Mouse (Mus musculus) liver, embryonic 15.5 days (tissue): ENCODE measurements around the gene Kif21b. TPM values are rescaled to one million over a fixed set of nuclear protein-coding genes. Genes with fewer than 3 reads are reported as not detected.

Experiments
- ATAC-seq: fragments of 200-750 bp; cut with Nextera tagmentation; 2 replicates; pipeline ENCODE4 v1.8.0; 2017; ENCODE audit warnings: moderate number of reproducible peaks, mild to moderate bottlenecking, moderate library complexity; ENCODE audit not compliant: insufficient read depth
- H3K27ac ChIP-seq: fragments of 300-500 bp; sonication (generic); replicated peaks from 2 replicates; pipeline ENCODE4 v1.5.1; 2015; ENCODE audit warnings: mild to moderate bottlenecking, inconsistent platforms
- H3K27me3 ChIP-seq: fragments of 300-500 bp; sonication (generic); 2 replicates; pipeline ENCODE4 v1.6.1; 2015; ENCODE audit warnings: mild to moderate bottlenecking, inconsistent platforms
- H3K36me3 ChIP-seq: fragments of 300-500 bp; sonication (generic); replicated peaks from 2 replicates; pipeline ENCODE4 v1.6.1; 2015; ENCODE audit warnings: moderate library complexity, mild to moderate bottlenecking, inconsistent platforms
- H3K4me1 ChIP-seq: fragments of 300-500 bp; sonication (generic); replicated peaks from 2 replicates; pipeline ENCODE4 v1.6.1; 2015; ENCODE audit warnings: inconsistent platforms
- H3K4me2 ChIP-seq: fragments of 300-500 bp; sonication (generic); 2 replicates; pipeline ENCODE4 v1.6.1; 2015; ENCODE audit warnings: moderate library complexity, mild to moderate bottlenecking, inconsistent platforms
- H3K4me3 ChIP-seq: fragments of 300-500 bp; sonication (generic); replicated peaks from 2 replicates; pipeline ENCODE4 v1.5.1; 2015; ENCODE audit warnings: mild to moderate bottlenecking, inconsistent platforms
- H3K9ac ChIP-seq: fragments of 300-500 bp; sonication (generic); 2 replicates; pipeline ENCODE4 v1.6.1; 2015; ENCODE audit warnings: moderate library complexity, mild to moderate bottlenecking, inconsistent platforms
- H3K9me3 ChIP-seq: fragments of 300-500 bp; sonication (generic); replicated peaks from 2 replicates; pipeline ENCODE4 v1.6.1; 2016; ENCODE audit warnings: inconsistent platforms
- WGBS: fragments of 180-500 bp; shearing (Covaris S2); methylation state at CpG from one replicate; pipeline ENCODE4 v1.1.7; 2015; ENCODE audit warnings: mixed read lengths; ENCODE audit not compliant: insufficient replicate concordance; 5-methylcytosine and 5-hydroxymethylcytosine counted together
- polyA plus RNA-seq: library from polyadenylated mRNA; unstranded; fragments of >200 nt; fragmentation: Nextera tagmentation; extraction: Ambion mirVana; gene quantifications from 2 replicates; pipeline ENCODE4 v1.2.1, GENCODE M21; 2015

Kif21b gene
- polyA plus RNA-seq, 1 experiment from 2014 or later, result 1.1 TPM

GRCm38 (mm10) chr1:136128944-136129589 is 2.1 kb upstream of the Kif21b start:
- H3K36me3 ChIP-seq, result no peaks in the 10 kb centered on the region
- H3K9ac ChIP-seq, result no peak overlapping the region
- no peak overlapping the region for H3K4me3 ChIP-seq
- H3K27ac ChIP-seq, result no peak overlapping the region
- peaks cover 29% of the 10 kb centered on the region for H3K27me3 ChIP-seq
- H3K9me3 ChIP-seq, result no peaks in the 10 kb centered on the region
- WGBS, result 44% methylated on average over 4 of the region's 4 CpGs
- H3K4me2 ChIP-seq, result no peak overlapping the region
- no peak for ATAC-seq
- H3K4me1 ChIP-seq, result peaks cover 66% of the 10 kb centered on the region

DNA sequence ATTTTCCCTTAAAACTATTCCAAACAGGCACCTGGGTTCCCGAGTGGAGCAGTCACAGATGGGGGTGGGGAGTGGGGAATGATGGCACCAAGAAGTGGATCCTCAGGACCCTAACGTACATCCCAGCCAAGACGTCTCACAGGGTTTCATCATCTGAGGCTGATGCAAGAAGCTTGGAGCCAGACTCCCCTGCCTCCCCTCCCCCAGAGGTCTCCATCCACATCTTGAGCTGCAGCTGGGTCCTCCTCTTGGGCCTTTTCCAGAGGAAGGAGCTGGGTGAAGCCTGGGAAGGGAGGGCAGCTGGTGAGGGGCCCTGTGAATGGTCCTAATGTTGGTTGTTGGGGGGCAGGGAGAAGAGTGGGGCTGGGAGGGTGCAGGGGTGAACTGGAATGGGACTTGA is 1.1 kb upstream of the Kif21b start:
- H3K36me3 ChIP-seq, result no peaks in the 10 kb centered on the region
- H3K4me3 ChIP-seq, result no peak overlapping the region
- ATAC-seq, result no peak
- H3K27me3 ChIP-seq, result peaks cover 29% of the 10 kb centered on the region
- no peak overlapping the region for H3K9ac ChIP-seq
- H3K9me3 ChIP-seq, result no peaks in the 10 kb centered on the region
- WGBS, result 67% methylated on average over 3 of the region's 3 CpGs
- H3K4me1 ChIP-seq, result peaks cover 76% of the 10 kb centered on the region
- H3K4me2 ChIP-seq, result peak overlapping the region; percentile 99
- no peak overlapping the region for H3K27ac ChIP-seq

- 1% methylated on average over 43 of the region's 43 CpGs for WGBS
- Histone ChIP-seq H3K4me2 (peak overlapping the region; percentile 99), H3K4me3 (peak overlapping the region; percentile 69), H3K27ac (peak overlapping the region; percentile 55; the same call in 1 of the 2 replicates), H3K9me3 (no peaks in the 10 kb centered on the region), H3K4me1 (peaks cover 85% of the 10 kb centered on the region), H3K27me3 (peaks cover 29% of the 10 kb centered on the region), H3K9ac (peak overlapping the region; percentile 65), H3K36me3 (no peaks in the 10 kb centered on the region)
- ATAC-seq, result no peak; the same call in 1 of the 2 replicates
Observed at GRCm38 (mm10) chr1:136131603-136132291, 558 bp downstream of the Kif21b start.

DNA sequence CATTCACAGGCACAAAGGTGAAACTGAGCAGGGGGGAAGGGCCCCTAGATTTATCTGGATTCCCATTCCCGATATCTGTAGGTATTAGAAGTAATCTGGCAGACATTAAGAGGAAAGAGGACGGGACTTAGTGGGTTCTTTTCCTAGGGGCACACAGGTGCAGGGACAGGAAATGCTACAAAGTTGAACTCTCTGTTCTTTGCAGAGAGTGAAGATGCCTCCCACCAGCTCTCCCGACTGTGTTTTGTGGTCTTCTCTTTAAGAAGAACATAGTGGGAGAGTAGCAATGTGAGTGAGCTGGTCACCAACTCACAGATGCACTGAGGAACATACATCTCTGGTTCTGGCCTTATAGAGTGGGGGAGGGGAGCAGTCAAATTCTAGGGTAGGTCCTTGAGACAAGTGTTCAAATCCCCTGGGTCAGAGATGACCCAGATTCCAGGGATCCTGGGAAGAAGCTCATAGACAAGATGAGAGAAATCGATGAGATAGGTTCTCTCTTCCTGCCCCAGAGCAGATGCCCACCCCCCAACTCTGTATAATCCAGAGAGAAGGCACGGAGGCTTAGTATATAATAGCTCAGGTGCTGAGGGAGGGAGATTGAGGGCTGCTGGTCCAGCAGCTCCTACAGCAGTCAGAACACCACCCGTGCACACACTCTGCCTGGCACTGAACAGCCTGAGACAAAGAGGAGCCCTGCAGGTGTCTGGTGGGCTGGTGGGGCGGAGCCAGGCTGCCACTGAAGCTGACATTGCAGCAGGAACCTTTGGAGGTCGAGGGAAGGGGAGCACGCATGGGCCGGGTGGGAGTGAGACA is 1.4 kb downstream of the Kif21b start:
- Histone ChIP-seq H3K36me3 (no peaks in the 10 kb centered on the region), H3K4me3 (peak overlapping the region; percentile 69), H3K9ac (peak overlapping the region; percentile 65), H3K27ac (no peak overlapping the region), H3K4me2 (peak overlapping the region; percentile 99), H3K9me3 (no peaks in the 10 kb centered on the region), H3K27me3 (peaks cover 29% of the 10 kb centered on the region), H3K4me1 (peaks cover 94% of the 10 kb centered on the region)
- WGBS, result 36% methylated on average over 10 of the region's 10 CpGs
- no peak for ATAC-seq

- peaks cover 98% of the 10 kb centered on the region for H3K4me1 ChIP-seq
- H3K4me3 ChIP-seq, result no peak overlapping the region
- peaks cover 29% of the 10 kb centered on the region for H3K27me3 ChIP-seq
- WGBS, result 46% methylated on average over 13 of the region's 13 CpGs
- H3K4me2 ChIP-seq, result peak overlapping the region; percentile 99
- H3K27ac ChIP-seq, result peak overlapping the region; percentile 80; the same call in 1 of the 2 replicates
- no peak for ATAC-seq
- peak overlapping the region; percentile 8; the same call in 1 of the 2 replicates for H3K9ac ChIP-seq
- no peaks in the 10 kb centered on the region for H3K36me3 ChIP-seq
- no peaks in the 10 kb centered on the region for H3K9me3 ChIP-seq
Observed at GRCm38 (mm10) chr1:136133570-136134240, 2.5 kb downstream of the Kif21b start.

DNA sequence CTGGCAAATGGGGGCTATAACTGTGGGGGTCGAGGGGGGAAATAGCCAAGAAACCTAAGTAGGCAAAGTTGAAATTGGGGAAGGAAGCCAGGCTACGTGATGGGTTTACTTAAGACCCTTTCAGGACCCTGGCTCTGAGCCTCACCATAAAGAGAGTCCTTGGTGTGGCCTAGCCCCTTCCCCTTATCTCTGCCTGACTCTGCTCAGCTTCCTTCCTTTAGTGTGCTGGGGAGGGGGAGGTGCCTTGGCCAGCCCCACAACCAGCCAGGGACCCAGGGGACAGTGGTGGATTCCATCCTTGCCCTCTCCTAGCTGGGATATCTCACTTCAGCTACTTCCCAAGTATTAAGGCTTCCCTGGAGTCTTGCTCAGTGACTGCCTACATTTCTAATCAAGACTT is 3.4 kb downstream of the Kif21b start:
- peaks cover 29% of the 10 kb centered on the region for H3K27me3 ChIP-seq
- WGBS, result 16% methylated on average over 2 of the region's 2 CpGs
- no peak overlapping the region for H3K4me3 ChIP-seq
- H3K36me3 ChIP-seq, result no peaks in the 10 kb centered on the region
- no peak for ATAC-seq
- no peaks in the 10 kb centered on the region for H3K9me3 ChIP-seq
- H3K4me2 ChIP-seq, result peak overlapping the region; percentile 43
- H3K27ac ChIP-seq, result peak overlapping the region; percentile 80
- H3K9ac ChIP-seq, result no peak overlapping the region
- peaks cover 98% of the 10 kb centered on the region for H3K4me1 ChIP-seq

GRCm38 (mm10) chr1:136135046-136135445 is 3.9 kb downstream of the Kif21b start:
- 6% methylated on average over 1 of the region's 1 CpGs for WGBS
- peaks cover 27% of the 10 kb centered on the region for H3K27me3 ChIP-seq

GRCm38 (mm10) chr1:136135777-136136444 is 4.7 kb downstream of the Kif21b start:
- H3K9ac ChIP-seq, result no peak overlapping the region
- peak overlapping the region; percentile 43 for H3K4me2 ChIP-seq
- no peaks in the 10 kb centered on the region for H3K9me3 ChIP-seq
- 56% methylated on average over 6 of the region's 6 CpGs for WGBS
- ATAC-seq, result no peak
- H3K27me3 ChIP-seq, result peaks cover 20% of the 10 kb centered on the region; the same call in 1 of the 2 replicates
- peak overlapping the region; percentile 80 for H3K27ac ChIP-seq
- peaks cover 100% of the 10 kb centered on the region for H3K4me1 ChIP-seq
- no peak overlapping the region for H3K4me3 ChIP-seq
- no peaks in the 10 kb centered on the region for H3K36me3 ChIP-seq

More at GRCm38 (mm10) chr1:136135046-136135445, 3.9 kb downstream of the Kif21b start:
- Histone ChIP-seq H3K27ac (peak overlapping the region; percentile 80), H3K4me1 (peaks cover 98% of the 10 kb centered on the region), H3K36me3 (no peaks in the 10 kb centered on the region), H3K4me3 (no peak overlapping the region), H3K9me3 (no peaks in the 10 kb centered on the region), H3K4me2 (peak overlapping the region; percentile 43), H3K9ac (no peak overlapping the region)
- ATAC-seq, result peak; percentile 59

- Histone ChIP-seq H3K4me1 (peaks cover 100% of the 10 kb centered on the region), H3K4me2 (no peak overlapping the region), H3K27ac (peak overlapping the region; percentile 41), H3K9me3 (no peaks in the 10 kb centered on the region), H3K36me3 (no peaks in the 10 kb centered on the region), H3K9ac (no peak overlapping the region), H3K4me3 (no peak overlapping the region), H3K27me3 (peaks cover 13% of the 10 kb centered on the region; the same call in 1 of the 2 replicates)
- WGBS, result 75% methylated on average over 4 of the region's 4 CpGs
- ATAC-seq, result no peak
Observed at GRCm38 (mm10) chr1:136136547-136136946, 5.4 kb downstream of the Kif21b start.

- H3K4me2 ChIP-seq, result peak overlapping the region; percentile 4; the same call in 1 of the 2 replicates
Observed at GRCm38 (mm10) chr1:136137071-136137531, 5.9 kb downstream of the Kif21b start.

More at GRCm38 (mm10) chr1:136137071-136137531, 5.9 kb downstream of the Kif21b start:
- Histone ChIP-seq H3K27ac (peak overlapping the region; percentile 41), H3K27me3 (peaks cover 8% of the 10 kb centered on the region; the same call in 1 of the 2 replicates), H3K9me3 (no peaks in the 10 kb centered on the region), H3K4me3 (no peak overlapping the region), H3K9ac (peak overlapping the region; percentile 15; the same call in 1 of the 2 replicates), H3K4me1 (peaks cover 100% of the 10 kb centered on the region), H3K36me3 (no peaks in the 10 kb centered on the region)
- 52% methylated on average over 7 of the region's 7 CpGs for WGBS
- no peak for ATAC-seq
